Mouse (Mus musculus): ENCODE results near the gene Myt1. TPM values are rescaled to one million over a fixed set of nuclear protein-coding genes. Genes with fewer than 3 reads are reported as not detected.

The Myt1 gene
- polyA plus RNA-seq, 1 experiment from 2014 or later, result 1.7 TPM

DNA sequence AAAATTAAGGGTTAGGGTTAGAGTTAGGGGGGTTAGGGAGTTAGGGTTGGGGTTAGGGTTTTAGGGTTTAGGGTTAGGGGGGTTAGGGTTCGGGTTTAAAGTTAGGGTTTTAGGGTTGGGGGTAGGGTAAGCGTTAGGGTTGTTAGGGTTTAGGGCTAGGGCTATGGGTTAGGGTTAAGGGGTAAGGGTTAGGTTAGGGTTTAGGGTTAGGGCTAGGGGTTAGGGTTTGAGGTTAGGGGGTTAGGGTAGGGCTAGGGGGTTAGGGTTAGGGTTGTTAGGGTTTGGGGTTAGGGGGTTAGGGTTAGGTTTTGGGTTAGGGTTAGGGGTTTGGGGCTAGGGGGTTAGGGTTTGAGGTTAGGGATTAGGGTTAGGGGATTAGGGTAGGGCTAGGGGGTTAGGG lies 107.9 kb downstream of the Myt1 start:
- 89% methylated on average over 2 of the region's 2 CpGs for WGBS
- Histone ChIP-seq H3K27me3 (replicated peaks; ENCODE audit: control insufficient read depth, insufficient read depth, low read length) (no peaks in the 10 kb centered on the region), H3K4me3 (ENCODE audit: low read length) (no peak overlapping the region), H3K4me2 (ENCODE audit: low read depth, low read length) (no peak overlapping the region), H3K36me3 (ENCODE audit: control insufficient read depth, insufficient read depth, low read length) (no peaks in the 10 kb centered on the region), H3K9ac (ENCODE audit: low read depth, low read length) (no peak overlapping the region), H3K9me3 (ENCODE audit: control insufficient read depth, low read length) (no peaks in the 10 kb centered on the region), H3K4me1 (ENCODE audit: control insufficient read depth, insufficient read depth, low read length) (no peaks in the 10 kb centered on the region), H3K27ac (ENCODE audit: low read length) (no peak overlapping the region)
- no peak for ATAC-seq

Other genes starting within 250 kb of the Myt1 start
- gene Dnajc5, start 242.8 kb upstream of the Myt1 start, polyA plus RNA-seq (2015; fragmentation: Nextera tagmentation; extraction: Ambion mirVana), result 73.5 and 74.1 TPM in 2 replicates
- gene Uckl1, start 178.4 kb upstream of the Myt1 start, polyA plus RNA-seq (2015; fragmentation: Nextera tagmentation; extraction: Ambion mirVana), result 75.0 and 78.0 TPM in 2 replicates
- 52.2 and 52.7 TPM in 2 replicates for gene Prpf6, start 171.5 kb upstream of the Myt1 start, polyA plus RNA-seq (2015; fragmentation: Nextera tagmentation; extraction: Ambion mirVana)
- gene Zfp512b, start 170.5 kb upstream of the Myt1 start, polyA plus RNA-seq (2015; fragmentation: Nextera tagmentation; extraction: Ambion mirVana), result 20.5 and 20.9 TPM in 2 replicates
- gene Samd10, start 164.1 kb upstream of the Myt1 start, polyA plus RNA-seq (2015; fragmentation: Nextera tagmentation; extraction: Ambion mirVana), result 23.9 TPM in 2 replicates
- gene Gm29797, start 106.3 kb upstream of the Myt1 start, polyA plus RNA-seq (2015; fragmentation: Nextera tagmentation; extraction: Ambion mirVana), result 2.2 and 3.0 TPM in 2 replicates
- gene Sox18, start 91.7 kb upstream of the Myt1 start, polyA plus RNA-seq (2015; fragmentation: Nextera tagmentation; extraction: Ambion mirVana), result 28.9 and 30.1 TPM in 2 replicates
- gene Tcea2, start 83.0 kb upstream of the Myt1 start, polyA plus RNA-seq (2015; fragmentation: Nextera tagmentation; extraction: Ambion mirVana), result 15.1 and 16.4 TPM in 2 replicates
- gene Rgs19, start 69.4 kb upstream of the Myt1 start, polyA plus RNA-seq (2015; fragmentation: Nextera tagmentation; extraction: Ambion mirVana), result 36.1 and 39.6 TPM in 2 replicates
- not detected in 2 replicates for gene Lkaaear1, start 64.9 kb upstream of the Myt1 start, polyA plus RNA-seq (2015; fragmentation: Nextera tagmentation; extraction: Ambion mirVana)
- 1.2 and 1.7 TPM in 2 replicates for gene Oprl1, start 48.3 kb upstream of the Myt1 start, polyA plus RNA-seq (2015; fragmentation: Nextera tagmentation; extraction: Ambion mirVana)
- 25.6 and 29.1 TPM in 2 replicates for gene Pcmtd2, start 74.5 kb downstream of the Myt1 start, polyA plus RNA-seq (2015; fragmentation: Nextera tagmentation; extraction: Ambion mirVana)
- gene Polr3k, start 101.0 kb downstream of the Myt1 start, polyA plus RNA-seq (2015; fragmentation: Nextera tagmentation; extraction: Ambion mirVana), result 74.9 and 77.5 TPM in 2 replicates
- gene Gm14496, start 227.8 kb downstream of the Myt1 start, polyA plus RNA-seq (2015; fragmentation: Nextera tagmentation; extraction: Ambion mirVana), result not detected in 2 replicates

All from intestine, embryonic 16.5 days (tissue).